In the genomic region with DNA sequence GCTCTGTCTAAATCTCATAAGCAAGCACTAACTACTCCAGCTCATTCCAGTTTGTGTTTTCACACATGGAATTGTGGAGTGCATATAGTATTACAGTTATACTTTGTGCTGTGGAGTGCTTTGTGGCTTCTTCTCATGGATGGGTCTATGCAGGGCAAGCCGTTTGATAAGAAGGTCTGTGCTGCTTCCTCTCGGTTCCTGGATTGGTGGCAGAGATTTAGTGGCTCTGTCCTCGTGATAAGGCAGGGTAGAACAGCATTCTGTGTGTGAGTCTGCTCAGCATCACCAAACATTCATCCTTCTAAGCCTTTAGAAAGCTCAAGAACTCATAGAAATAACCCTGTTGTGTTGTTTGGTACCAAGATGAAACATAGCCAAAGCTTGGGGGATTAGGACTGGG, we compare ENCODE assay signal across 31 mouse cellular contexts.
"Had no signal": no experiment of that assay in that cellular context is flagged by ENCODE, and none has a peak within 500 bp of the region (broad histone marks: within the 10 kb centered on the region; RNA-seq: fewer than 3 reads in every experiment).

No protein-coding gene starts in this region.

- H3K27me3 ChIP-seq: limb, embryonic 12.5 days; limb, embryonic 13.5 days; limb, embryonic 15.5 days; liver, embryonic 12.5 days; liver, embryonic 13.5 days; liver, embryonic 15.5 days; lung, embryonic 15.5 days; midbrain, embryonic 12.5 days; midbrain, embryonic 13.5 days; midbrain, embryonic 15.5 days had no signal

- H3K4me1 ChIP-seq: liver, embryonic 12.5 days; liver, embryonic 13.5 days; liver, embryonic 15.5 days; megakaryocyte, embryonic 14.5 days had no signal

- H3K36me3 ChIP-seq: limb, embryonic 10.5 days; limb, embryonic 12.5 days; limb, embryonic 13.5 days; limb, embryonic 15.5 days; liver, embryonic 12.5 days; liver, embryonic 13.5 days; liver, embryonic 15.5 days; lung, embryonic 15.5 days; midbrain, embryonic 10.5 days; midbrain, embryonic 12.5 days; midbrain, embryonic 13.5 days; midbrain, embryonic 15.5 days had no signal

- H3K9me3 ChIP-seq: limb, embryonic 10.5 days; limb, embryonic 12.5 days; limb, embryonic 13.5 days; limb, embryonic 15.5 days; liver, embryonic 12.5 days; liver, embryonic 13.5 days; liver, embryonic 15.5 days; lung, embryonic 15.5 days; midbrain, embryonic 10.5 days; midbrain, embryonic 12.5 days; midbrain, embryonic 13.5 days; midbrain, embryonic 15.5 days had no signal

- ATAC-seq: liver, embryonic 12.5 days; liver, postnatal 0 days; lung, postnatal 0 days; midbrain, embryonic 13.5 days; midbrain, embryonic 15.5 days; midbrain, embryonic 16.5 days had no signal

- H3K27ac ChIP-seq: limb, embryonic 10.5 days; limb, embryonic 12.5 days; limb, embryonic 13.5 days; limb, embryonic 15.5 days; liver, embryonic 12.5 days; liver, embryonic 13.5 days; liver, embryonic 14.5 days; liver, embryonic 15.5 days; lung, embryonic 15.5 days; macrophage; midbrain, embryonic 10.5 days; midbrain, embryonic 12.5 days; midbrain, embryonic 13.5 days; midbrain, embryonic 15.5 days had no signal

- H3K9ac ChIP-seq: limb, embryonic 12.5 days; limb, embryonic 13.5 days; limb, embryonic 15.5 days; liver, embryonic 12.5 days; liver, embryonic 13.5 days; liver, embryonic 14.5 days; liver, embryonic 15.5 days; liver, postnatal 0 days; lung, embryonic 14.5 days; lung, embryonic 15.5 days; midbrain, embryonic 12.5 days; midbrain, embryonic 13.5 days; midbrain, embryonic 15.5 days had no signal

- H3K4me3 ChIP-seq: limb, embryonic 10.5 days; limb, embryonic 12.5 days; limb, embryonic 13.5 days; limb, embryonic 15.5 days; liver, embryonic 12.5 days; liver, embryonic 13.5 days; liver, embryonic 15.5 days; lung, embryonic 15.5 days; megakaryocyte, embryonic 14.5 days; midbrain, embryonic 10.5 days; midbrain, embryonic 12.5 days; midbrain, embryonic 13.5 days; midbrain, embryonic 15.5 days; myocyte had no signal

- DNase-seq: left cerebral cortex, postnatal 4 days; liver; liver, embryonic 13.5 days; liver, postnatal 0 days; lung, adult 18-20 months; lung, adult 2 months; lung, embryonic 14.5 days; lung, postnatal 10 days; lung, postnatal 14 days; lung, postnatal 36 days; lung, postnatal 4 days; midbrain, embryonic 14.5 days had no signal

- H3K4me2 ChIP-seq: limb, embryonic 12.5 days; limb, embryonic 13.5 days; limb, embryonic 15.5 days; liver, embryonic 11.5 days; liver, embryonic 12.5 days; liver, embryonic 13.5 days; liver, embryonic 15.5 days; lung, embryonic 14.5 days; lung, embryonic 15.5 days; midbrain, embryonic 11.5 days; midbrain, embryonic 12.5 days; midbrain, embryonic 13.5 days; midbrain, embryonic 15.5 days had no signal
